Mouse (Mus musculus) right cerebral cortex, postnatal 36 days (tissue): ENCODE results near the gene Tet1.
"Not testable (repeated sequence)": the region's sequence is repeated elsewhere in the genome, so short reads cannot be mapped to it uniquely, and the experiment has no call there.

ENCODE experiments used
- DNase-seq, 2 experiments: peaks; one replicate each; pipeline ENCODE4 v3.0.0; 2022; ENCODE audit warnings: low spot score in 2 of 2, mixed read lengths in 1 of 2

Gene Tet1

DNA sequence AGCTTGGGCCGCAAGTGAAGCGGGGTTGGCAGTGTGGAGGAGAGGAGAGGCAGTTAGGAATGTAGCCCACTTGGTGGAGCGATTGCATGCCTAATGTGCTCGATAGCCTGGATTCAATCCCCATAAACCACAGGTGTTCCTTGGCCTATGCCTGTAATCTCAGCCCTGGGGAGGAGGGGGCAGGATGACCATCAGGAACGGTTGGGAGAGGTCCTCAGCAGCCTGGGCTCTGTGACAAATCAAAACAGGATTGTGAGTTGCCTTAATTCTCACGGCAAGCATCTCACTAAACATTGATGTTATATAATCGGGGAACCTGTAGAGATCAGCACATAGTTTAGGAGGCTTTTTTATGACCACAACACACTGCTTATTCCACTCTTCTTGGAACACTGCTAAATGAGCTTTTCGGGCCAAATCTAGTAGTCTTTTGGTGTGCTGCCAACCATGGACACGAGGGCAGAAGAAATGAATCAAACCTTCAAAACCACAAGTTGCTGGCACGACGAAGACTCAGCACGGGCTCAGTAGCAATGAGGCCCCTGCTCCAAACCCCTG lies 61.6 kb downstream of the Tet1 start:
- DNase-seq = peak; percentile 20 to 41

GRCm38 (mm10) chr10:62843787-62844491 lies 64.9 kb downstream of the Tet1 start:
- DNase-seq = no peak

GRCm38 (mm10) chr10:62841901-62842447 lies 66.8 kb downstream of the Tet1 start:
- no peak for DNase-seq

- DNase-seq = no peak
These were observed 68.1 kb downstream of the Tet1 start for GRCm38 (mm10) chr10:62840687-62841086.

DNA sequence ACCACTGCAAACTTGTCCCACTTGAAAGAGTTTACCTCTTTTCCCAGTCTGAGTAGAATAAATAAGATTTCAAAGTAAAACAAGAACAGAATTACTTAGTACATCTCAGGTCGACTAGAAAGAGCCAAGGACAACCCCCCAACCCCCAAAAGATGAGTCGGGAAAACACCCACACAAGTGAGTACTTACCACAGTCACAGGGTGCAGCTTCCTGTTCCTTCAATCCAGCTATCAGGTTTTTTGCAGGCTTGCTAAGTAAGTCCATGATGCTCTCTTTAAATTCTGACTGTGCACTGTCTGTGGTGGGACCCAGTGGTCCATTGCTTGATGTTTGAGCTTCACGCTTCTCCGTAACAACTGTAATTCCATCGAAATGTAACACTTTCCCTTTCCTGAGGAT lies 70.8 kb downstream of the Tet1 start:
- DNase-seq = no peak

- no peak for DNase-seq
These were observed 76.0 kb downstream of the Tet1 start for GRCm38 (mm10) chr10:62832783-62833182.

GRCm38 (mm10) chr10:62831546-62831945 lies 77.2 kb downstream of the Tet1 start:
- no peak for DNase-seq

DNA sequence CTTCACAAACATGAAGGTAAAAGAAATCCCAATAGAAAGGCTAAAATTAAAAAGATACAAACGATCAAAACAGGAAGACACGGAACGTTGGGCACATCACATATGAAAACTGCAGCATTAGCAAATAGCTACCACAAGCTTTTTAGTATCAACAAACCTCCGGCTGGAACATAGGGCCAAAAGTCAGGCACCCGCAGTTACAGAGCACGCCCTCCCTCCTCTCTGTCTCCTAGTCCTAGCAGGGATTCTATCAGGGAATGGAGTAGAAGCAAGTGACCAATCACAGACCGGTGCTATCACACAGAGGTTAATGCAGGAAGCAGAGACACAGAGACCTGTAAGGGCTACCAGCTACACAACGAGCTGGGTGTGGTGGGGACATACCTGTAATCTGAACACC lies 84.3 kb downstream of the Tet1 start:
- no peak for DNase-seq

GRCm38 (mm10) chr10:62823431-62823830 lies 85.4 kb downstream of the Tet1 start:
- no peak for DNase-seq

GRCm38 (mm10) chr10:62810010-62810409 lies 98.8 kb downstream of the Tet1 start:
- DNase-seq = no peak

GRCm38 (mm10) chr10:62808766-62809165 lies 100.0 kb downstream of the Tet1 start:
- DNase-seq = no peak

DNA sequence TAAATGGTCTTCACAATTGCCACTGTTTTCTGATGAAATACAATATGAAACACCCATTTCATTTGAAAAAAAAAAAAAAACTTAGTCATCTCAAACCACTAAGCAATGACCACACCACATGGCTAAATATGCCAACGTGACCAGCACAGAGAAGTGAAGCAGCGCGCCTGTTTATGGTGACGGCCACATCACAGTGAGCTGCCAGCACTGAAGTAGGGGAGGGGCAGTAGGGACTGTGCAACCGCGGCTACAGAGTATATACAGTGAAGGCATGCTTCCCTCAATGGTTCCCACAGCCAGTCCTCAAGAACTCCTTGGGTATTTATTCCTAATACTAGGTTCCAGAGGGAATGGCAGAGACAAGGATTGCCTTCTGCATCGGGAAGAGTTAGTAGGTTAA lies 100.5 kb downstream of the Tet1 start:
- DNase-seq = no peak

GRCm38 (mm10) chr10:62804106-62804505 lies 104.7 kb downstream of the Tet1 start:
- DNase-seq = no peak

DNA sequence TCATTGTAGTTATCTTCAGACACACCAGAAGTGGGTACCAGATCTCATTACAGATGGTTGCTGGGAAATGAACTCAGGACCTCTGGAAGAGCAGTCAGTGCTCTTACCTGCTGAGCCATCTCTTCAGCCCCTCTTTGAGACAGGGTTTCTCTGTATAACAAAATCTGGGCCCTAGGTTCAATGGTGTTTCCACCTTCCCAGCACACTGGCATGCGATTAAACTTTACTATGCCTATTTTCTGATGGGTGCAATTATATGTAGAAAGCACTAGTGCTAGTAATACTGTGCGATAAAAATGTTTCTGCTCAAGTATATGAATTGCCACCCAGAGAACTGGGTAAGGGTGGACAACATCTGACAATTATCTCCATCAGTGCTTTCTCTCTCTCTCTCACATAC lies 105.5 kb downstream of the Tet1 start:
- no peak for DNase-seq

DNA sequence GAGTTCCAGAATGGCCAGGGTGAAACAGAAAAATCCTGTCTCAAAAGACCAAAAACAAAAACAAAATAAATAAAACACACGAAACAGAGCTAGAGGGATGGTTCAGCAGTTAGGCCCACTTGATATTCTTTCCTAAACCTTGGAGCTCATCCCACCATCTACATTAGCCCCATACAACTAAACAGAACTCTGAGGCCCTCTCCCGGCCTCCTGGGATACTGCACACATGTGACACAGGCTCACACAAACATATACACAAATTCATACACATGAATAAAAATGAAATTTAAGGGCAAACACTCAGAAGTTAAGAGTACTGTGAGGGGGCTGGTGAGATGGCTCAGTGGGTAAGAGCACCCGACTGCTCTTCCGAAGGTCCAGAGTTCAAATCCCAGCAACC lies 114.6 kb downstream of the Tet1 start:
- DNase-seq = no peak

- no peak for DNase-seq
These were observed 115.7 kb downstream of the Tet1 start for GRCm38 (mm10) chr10:62793091-62793453.

DNA sequence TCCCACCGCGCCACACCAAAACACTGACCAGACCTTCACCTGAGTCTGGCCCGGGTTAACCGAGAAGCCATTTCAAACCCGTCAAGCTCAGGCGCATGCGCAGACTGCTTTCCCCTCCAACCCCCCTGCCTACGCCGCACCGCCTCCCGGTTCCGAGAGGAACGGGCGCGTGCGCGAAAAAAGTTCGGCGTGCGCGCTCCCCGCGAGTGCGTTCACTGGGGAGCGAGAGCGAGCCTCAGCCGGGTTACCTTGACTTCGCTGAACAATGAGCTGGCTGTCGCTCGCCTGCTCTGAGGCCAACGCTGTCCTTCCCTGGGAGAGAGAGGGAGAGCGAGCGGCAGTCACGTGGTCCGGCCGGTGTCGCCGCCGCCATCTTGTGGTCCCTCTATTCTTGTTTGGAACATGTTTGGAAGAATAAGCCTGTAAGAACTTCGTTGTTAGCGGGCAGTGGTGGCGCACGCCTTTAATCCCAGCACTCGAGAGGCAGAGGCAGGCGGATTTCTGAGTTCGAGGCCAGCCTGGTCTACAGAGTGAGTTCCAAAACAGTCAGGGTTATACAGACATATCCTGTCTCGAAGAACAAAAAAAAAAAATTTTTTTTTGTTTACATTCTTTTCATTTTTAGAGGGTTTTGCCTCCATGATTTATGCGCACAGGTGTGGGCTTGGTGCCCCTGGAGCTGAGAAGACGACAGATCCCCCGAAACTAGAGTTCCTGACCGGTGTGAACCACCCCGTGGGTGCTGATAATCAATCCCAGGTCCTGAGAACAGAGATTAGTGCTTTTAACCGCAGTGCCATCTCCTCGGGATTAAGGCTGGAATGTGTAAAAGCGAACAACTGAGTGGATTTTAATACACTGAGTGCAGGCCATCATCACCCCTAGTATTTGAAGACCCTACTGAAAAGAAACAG lies 116.4 kb downstream of the Tet1 start, which contains the start of gene Ccar1:
Gene Ccar1 (minus strand): TSS at position 110 of the 914 bp plus-strand sequence.
- peak; percentile 97 for DNase-seq

DNA sequence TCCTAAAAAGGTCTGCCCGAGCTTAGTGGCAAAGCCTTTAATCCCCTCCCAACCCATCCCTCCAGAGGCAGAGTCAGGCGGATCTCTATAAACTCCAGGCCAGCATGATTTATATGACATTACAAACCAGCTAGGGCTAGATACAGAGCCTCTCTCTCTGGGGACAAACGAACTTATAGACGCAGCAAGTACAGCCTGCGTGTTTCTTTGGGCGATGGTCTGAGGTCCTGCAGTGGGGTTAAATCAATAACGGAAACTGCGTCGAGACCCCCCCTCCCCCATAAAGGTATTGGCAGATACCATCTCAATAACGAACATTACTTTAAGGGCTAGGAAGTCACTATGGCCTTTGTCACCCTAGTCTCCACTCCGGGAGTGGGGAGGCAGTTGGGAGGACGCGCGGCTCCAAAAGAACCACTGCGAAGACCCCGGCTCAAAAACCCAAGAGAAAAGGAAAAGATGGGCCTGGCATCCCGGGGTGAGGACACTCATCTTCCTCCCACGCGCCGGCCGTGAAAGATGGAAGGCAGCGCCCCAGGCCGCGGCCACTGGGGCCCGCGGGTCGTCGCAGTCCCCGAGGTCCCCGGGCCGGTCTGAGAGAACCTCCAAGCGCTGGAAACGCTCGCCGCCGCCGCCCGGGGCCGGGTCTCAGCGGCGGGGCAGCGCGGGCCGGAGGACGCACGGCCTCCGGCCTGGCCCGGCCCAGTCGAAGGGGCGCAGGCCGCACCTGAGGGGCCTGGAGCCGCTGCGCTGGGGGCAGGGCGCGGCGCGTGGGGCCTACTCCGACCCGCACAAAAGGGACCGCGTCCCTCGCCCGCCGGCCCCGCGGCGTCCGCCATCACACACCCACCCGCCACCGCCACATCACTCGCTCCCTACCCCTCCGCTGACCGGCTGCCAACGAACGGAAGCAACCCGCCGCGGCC lies 117.3 kb downstream of the Tet1 start:
- peak in 1 of 2 experiments; percentile 14 for DNase-seq

DNA sequence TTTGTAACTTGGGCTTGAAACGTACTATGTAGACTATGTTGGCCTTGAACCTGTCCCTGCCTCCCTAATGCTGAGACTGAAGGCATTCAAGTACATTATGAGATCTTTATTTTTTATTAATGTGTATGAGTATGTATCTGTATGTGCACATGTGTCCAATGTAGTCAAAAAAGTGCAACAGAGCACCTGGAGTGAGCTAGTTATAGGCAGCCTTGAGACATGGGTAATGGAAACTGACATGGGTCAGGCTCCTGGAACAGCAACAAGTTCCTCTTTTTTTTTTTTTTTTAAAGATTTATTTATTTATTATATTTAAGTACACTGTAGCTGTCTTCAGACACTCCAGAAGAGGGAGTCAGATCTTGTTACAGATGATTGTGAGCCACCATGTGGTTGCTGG lies 127.0 kb downstream of the Tet1 start:
- not testable (repeated sequence) for DNase-seq
